Mouse (Mus musculus) lung, adult 2 months (tissue): ENCODE results near the gene Duox1. TPM values are rescaled to one million over a fixed set of nuclear protein-coding genes. Genes with fewer than 3 reads are reported as not detected.
A peak's percentile ranks its signal among the peaks of the same experiment; 100 is the strongest.

Experiments used
- DNase-seq: peaks from one replicate; pipeline ENCODE4 v3.0.0; 2022
- H3K4me1 ChIP-seq: fragments of 200-500 bp; 2 replicates; pipeline ENCODE4 v1.6.1; 2011; ENCODE audit warnings: low read length; ENCODE audit not compliant: control insufficient read depth, insufficient read depth
- H3K4me3 ChIP-seq: fragments of 200-500 bp; replicated peaks from 2 replicates; pipeline ENCODE3; 2011; ENCODE audit warnings: low read depth, mild to moderate bottlenecking, control low read depth, low read length; ENCODE audit errors: extremely low read depth
- CTCF ChIP-seq: fragments of 200-500 bp; IDR thresholded peaks from 2 replicates; pipeline ENCODE4 v1.5.1; 2011; ENCODE audit warnings: mild to moderate bottlenecking, low read length, control low read depth; ENCODE audit not compliant: insufficient read depth
- POLR2A ChIP-seq: fragments of 200-500 bp; IDR thresholded peaks from 2 replicates; pipeline ENCODE4 v1.6.1; 2011; ENCODE audit warnings: low read depth, mild to moderate bottlenecking, control low read depth, low read length, borderline replicate concordance; ENCODE audit errors: extremely low read depth
- WGBS: fragments of 180-500 bp; shearing (Covaris S2); methylation state at CpG from one replicate; pipeline ENCODE4 v1.1.7; 2018; 5-methylcytosine and 5-hydroxymethylcytosine counted together
- polyA plus RNA-seq: library from polyadenylated mRNA; depleted of rRNA; stranded (reverse); fragments of >200 nt; gene quantifications from 2 replicates; pipeline ENCODE4 v1.2.3, GENCODE M21; 2012; rRNA removed

Gene Duox1
- polyA plus RNA-seq, result 2.7 TPM in 1 of 2 replicates, not detected in the other

DNA sequence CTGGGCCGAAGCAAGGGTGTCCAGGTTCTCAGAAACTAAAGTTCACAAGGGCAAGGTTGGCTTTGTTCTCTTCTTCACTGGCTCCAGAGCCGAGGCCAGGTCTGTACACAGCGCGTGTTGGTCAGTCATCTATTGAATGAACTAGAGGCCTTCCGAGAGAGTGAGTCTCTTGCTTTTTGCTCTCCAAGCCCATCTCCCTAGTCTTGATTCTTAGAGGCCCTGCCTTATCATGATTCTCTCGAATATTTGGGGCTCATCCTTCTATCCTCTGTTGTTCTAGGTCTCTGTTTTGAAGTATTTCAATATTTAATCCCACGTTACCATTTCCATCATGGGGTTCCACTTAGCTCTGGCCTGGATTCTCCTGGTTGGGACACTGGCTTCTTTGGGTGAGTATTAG, at the start of gene Duox1:
Gene Duox1, plus strand, starts transcription at position 301 of the 400 bp plus-strand sequence.
- H3K4me3 ChIP-seq, result no peak within 1 kb of the TSS
- DNase-seq, result no peak
- 81% methylated on average over 7 of the region's 7 CpGs for WGBS
- no peak for TF ChIP-seq CTCF
- no peak for TF ChIP-seq POLR2A
- H3K4me1 ChIP-seq, result peaks cover 2% of the 10 kb centered on the region; the same call in 1 of the 2 replicates

DNA sequence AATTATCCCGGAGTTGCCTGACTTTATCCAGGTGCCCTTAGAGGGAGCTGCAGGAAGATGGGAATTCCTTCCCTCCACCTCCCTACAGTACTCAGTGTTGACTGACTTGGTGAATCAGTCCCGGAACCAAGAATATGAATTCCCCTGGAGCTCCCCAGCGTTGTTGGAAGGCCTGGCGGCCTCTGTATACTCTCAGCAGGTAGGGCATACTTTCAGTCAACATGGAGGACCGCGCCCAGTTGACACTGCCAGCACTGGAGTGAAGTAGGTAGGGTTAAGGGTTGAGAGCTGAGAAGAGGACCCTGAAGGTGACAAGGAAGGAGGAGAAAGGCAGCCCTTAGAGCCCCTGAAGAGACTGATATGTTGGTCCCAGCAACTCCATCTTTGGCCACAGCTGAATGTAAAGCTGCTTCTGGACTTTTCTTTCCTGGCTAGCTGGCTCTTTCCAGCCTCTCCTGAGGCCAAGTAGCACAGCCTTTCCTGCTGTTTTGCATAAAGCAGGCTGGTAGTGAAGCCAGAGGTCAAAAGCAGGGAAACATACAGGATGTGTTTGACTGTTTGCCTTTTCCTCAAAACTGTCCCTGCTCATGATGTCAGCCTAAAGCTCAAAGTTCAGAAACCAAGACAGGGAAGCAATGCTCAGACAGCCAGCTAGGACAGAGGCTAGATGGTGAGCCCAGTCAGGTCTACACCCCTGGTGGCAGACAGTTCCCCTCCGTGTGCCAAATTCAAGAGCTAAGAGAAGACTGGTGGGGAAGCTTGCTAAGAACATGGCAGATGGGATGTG, 48.9 kb upstream of the Duox1 start:
- 77% methylated on average over 7 of the region's 7 CpGs for WGBS
- Histone ChIP-seq H3K4me1 (no peaks in the 10 kb centered on the region), H3K4me3 (no peak overlapping the region)
- TF ChIP-seq CTCF (no peak), POLR2A (no peak)
- no peak for DNase-seq

DNA sequence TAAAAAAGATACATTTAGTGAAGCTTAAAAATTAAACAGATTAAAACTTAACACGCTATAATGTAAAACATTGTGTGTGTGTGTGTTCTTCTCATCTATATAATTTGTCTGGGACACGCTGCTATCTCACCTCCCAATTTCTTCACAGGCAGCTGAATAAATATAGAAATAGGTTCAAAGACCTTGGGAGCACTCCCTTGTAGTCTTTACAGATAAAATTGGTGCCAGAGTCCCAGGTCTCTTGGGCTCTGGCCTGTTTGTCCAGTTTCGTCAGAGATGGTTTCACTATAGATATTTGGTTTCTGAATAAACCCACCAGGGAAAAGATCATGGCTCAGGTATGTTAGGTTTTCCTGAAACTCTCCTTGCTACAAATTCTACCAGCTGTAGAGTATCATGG, 36.7 kb upstream of the Duox1 start:
- H3K4me3 ChIP-seq, result no peak overlapping the region
- TF ChIP-seq CTCF, result no peak
- TF ChIP-seq POLR2A, result no peak
- no peaks in the 10 kb centered on the region for H3K4me1 ChIP-seq
- DNase-seq, result no peak
- 82% methylated on average over 3 of the region's 3 CpGs for WGBS

DNA sequence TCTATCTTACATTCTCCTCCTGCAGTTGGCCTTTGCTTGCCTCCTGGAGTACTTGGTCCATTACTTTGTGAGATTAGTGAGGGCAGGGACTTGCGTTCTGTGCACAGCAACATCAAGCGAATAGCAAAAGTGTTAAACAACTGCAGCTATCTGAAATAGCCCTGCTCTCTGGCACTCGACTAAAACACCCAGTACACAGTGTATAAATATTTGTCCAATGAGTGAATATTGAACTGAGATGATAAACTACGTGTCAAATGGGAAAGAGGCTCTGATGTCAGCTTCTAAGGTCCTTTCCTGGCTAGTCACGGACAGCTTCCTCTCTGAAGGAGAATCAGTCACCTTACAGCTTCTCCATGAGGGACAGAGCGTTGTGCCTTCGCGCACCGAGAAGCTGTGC, 31.4 kb upstream of the Duox1 start:
- H3K4me3 ChIP-seq, result no peak overlapping the region
- no peak for TF ChIP-seq CTCF
- no peak for TF ChIP-seq POLR2A
- WGBS, result 54% methylated on average over 9 of the region's 9 CpGs
- no peak for DNase-seq
- H3K4me1 ChIP-seq, result no peaks in the 10 kb centered on the region

DNA sequence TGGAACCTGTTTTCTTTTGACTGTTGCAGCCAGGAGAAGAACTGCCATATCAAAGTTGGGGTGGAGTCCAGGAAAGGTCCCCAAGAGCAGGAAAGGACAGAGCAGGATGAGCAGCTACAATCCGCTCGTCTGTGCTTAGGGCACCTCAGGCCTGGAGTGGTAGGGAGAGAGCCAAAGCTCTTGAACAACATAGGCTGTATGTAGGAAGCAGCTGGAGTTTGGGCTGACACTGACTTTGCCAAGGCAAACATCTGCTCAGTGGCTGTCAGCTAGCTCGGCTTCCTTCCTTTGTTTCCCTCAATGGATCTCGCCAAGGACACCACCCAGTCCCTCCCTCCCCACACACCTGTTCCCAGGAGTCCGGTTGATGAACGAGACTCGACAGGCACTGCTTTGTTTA, 29.3 kb upstream of the Duox1 start:
- no peak for DNase-seq
- TF ChIP-seq CTCF (no peak), POLR2A (no peak)
- no peak overlapping the region for H3K4me3 ChIP-seq
- H3K4me1 ChIP-seq, result no peaks in the 10 kb centered on the region
- WGBS, result 31% methylated on average over 7 of the region's 7 CpGs

DNA sequence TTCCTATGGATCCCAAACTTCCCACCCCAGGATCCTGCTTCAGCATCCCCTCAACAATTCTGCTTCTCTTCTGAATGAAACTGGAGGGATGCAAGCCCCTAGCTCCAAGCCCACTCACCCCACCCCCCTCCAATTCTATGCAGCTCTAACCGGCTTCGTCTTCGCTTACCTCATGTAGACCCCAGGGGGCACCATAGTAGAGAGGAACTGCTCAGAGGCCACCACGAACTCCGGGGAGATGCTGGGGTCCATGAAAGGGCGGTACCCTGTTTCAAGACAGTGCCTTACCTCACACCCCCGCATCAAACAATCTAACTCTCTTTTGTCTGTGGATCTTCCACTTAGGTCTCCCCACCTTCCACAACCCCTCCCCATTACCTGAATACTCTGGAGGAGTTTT, 20.6 kb upstream of the Duox1 start:
- no peak for DNase-seq
- Histone ChIP-seq H3K4me1 (peaks cover 3% of the 10 kb centered on the region; the same call in 1 of the 2 replicates), H3K4me3 (no peak overlapping the region)
- TF ChIP-seq POLR2A (no peak), CTCF (no peak)
- WGBS, result 7% methylated on average over 7 of the region's 7 CpGs

DNA sequence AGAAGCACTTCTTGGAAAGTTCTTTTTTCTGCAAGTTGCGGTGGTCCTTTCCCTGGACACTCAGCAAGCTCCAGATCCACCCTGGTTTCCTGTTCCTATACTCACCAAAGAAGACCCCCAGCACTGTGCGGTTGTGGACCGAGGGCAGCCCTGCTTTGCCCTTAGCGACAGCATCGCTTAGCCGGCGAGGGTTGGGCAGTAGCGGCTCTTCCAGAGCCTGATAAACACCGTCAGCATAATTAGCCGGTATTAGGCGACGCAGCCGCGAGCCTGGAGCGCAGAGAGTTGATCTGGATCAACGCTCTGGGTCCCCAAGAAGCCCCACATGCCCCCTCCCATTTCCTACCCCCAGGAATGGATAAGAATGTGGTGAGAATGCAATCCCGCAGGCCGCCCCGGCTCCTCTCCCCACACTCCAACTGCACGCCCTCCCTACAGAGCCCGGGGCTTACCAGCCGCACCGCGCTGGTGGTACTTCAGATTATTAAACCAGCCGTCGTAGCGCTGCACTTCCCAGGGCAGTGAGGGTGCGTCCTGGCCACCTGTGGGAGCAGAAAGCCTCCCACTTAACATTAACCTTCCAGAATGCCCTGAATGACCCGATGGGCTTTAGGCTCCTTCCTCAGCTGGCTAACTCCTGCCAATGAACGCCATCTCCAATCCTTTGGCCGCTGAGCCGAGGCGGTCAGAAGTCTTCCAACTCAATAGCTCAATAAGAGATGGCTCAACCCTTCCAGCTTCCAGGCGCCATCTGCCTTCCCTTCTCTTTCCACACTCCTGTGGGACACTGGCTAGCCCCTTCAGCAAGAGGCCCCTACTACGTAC, 18.0 kb upstream of the Duox1 start:
- 3% methylated on average over 35 of the region's 35 CpGs for whole genome bisulfite sequencing
- no peak for DNase-seq
- TF ChIP-seq CTCF (no peak), POLR2A (no peak)
- H3K4me1 ChIP-seq, result peaks cover 13% of the 10 kb centered on the region
- H3K4me3 ChIP-seq, result no peak overlapping the region

DNA sequence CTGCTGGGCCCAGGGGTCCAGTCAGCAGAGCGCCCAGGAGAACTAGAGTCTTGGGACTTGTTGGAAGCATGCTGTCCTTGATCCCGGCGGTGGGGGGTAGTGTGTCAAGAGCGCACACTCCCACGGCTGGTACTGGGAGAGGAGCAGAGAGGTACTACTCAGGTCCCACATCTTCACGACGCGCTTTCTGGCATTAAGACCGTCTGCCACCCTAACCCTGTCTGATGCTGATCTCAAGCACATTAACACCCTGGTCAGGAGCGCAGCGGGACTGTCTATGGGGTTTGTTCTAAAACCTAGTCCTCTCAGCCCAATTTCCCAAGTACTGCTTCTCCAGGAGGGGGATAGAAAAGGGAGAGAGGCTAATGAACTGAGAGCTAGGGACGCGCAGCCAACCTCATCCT, 17.4 kb upstream of the Duox1 start, which contains the start of gene Duox2:
Gene Duox2, minus strand, starts transcription at position 354 of the 404 bp plus-strand sequence.
- H3K4me3 ChIP-seq, result peak within 1 kb of the TSS; percentile 10
- WGBS, result 4% methylated on average over 13 of the region's 13 CpGs
- TF ChIP-seq POLR2A (no peak), CTCF (no peak)

DNA sequence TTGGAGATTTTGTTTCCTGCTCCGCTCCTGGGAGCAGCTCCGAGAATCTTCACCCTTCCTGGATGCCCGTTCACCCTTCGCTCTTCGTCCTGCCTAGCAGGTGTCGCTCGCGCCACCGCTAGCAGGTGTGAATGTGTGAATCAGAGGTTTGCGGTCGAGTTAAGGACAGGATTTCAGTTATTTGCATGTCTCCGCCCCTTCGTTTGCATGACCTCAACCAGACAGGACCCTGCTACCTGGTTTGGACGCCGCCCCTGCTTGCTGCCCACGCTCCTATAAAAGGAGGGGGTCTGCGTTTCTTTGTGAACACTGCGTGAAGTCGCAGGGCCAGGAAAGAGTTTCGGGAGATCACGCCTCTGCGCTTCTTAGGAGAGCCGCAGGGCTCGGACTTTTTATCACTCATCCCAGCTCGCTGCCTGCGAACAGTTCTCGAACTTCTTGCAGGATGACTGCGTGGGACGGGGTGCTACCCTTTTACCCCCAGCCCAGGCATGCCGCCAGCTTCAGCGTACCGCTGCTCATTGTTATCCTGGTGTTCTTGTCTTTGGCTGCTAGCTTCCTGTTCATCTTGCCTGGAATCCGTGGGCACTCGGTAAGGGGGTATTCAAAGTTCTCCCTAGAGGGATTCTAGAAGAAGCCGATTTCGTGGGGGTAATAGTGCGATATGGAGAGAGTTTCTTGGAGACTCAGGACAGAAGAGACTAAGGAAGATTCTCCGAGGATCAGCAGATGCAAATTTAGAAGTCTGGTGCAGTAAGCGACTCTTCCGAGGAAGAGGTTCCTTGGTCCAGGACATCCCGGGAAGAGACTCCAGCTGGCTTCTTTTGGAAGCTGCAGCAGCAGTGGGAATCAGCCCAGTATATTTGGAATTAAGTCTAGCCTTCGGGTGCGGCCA, 16.6 kb upstream of the Duox1 start, which contains the start of gene Duoxa2:
Gene Duoxa2, plus strand, starts transcription at position 305 of the 895 bp plus-strand sequence.
- DNase-seq, result no peak
- no peak for TF ChIP-seq CTCF
- no peak for TF ChIP-seq POLR2A
- Histone ChIP-seq H3K4me3 (peak within 1 kb of the TSS; percentile 10), H3K4me1 (peaks cover 13% of the 10 kb centered on the region)
- 2% methylated on average over 43 of the region's 43 CpGs for WGBS

More for the DNA sequence above, 17.4 kb upstream of the Duox1 start, which contains the start of gene Duox2:
- peaks cover 13% of the 10 kb centered on the region for H3K4me1 ChIP-seq
- DNase-seq, result no peak
